Mouse (Mus musculus) mesoderm, embryonic 11.5 days (tissue): ENCODE results near the gene Paxx.

ENCODE experiments used
- DNase-seq: peaks from one replicate; pipeline ENCODE4 v3.0.0-alpha.2; 2012; ENCODE audit warnings: low read depth, low spot score

Gene Paxx

DNA sequence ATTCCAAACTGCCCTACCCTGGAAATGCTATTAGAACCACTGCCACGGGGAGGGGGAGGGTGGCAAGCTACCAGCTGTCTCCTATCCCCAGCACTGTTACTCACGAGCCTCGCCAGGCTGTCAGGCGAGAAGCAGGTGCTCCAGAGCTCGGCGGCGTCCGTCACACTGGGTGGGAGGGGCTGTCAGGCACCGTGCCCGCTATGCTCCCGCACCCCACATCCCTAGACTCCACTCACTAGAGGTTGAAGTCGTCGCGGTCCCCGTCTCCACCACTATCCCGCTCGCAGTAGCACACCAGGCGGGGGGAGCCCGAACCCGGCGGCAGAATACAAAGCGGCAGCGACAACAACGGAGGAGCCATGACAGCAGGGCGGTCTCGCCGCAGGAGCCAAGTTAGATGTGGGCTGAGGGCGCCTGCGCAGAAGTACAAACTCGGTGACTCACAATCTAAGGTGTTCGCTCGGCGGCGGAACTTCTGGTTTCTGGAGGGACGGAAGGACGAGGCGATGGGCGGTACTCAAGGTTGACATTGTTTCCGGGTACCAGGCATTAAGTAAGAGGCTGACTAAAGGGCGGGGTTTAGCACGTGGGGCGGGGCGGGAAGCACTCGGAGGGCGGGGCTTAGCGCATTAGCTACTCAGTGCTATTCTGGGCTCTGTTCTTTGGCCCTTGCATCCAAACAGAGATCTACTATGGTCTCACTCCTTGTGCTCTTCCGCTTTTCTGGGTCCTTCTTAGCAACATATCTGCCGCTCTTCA lies at the start of gene Paxx:
Gene Paxx, minus strand, starts transcription at position 544 of the 759 bp plus-strand sequence.
- peak; percentile 93 for DNase-seq

DNA sequence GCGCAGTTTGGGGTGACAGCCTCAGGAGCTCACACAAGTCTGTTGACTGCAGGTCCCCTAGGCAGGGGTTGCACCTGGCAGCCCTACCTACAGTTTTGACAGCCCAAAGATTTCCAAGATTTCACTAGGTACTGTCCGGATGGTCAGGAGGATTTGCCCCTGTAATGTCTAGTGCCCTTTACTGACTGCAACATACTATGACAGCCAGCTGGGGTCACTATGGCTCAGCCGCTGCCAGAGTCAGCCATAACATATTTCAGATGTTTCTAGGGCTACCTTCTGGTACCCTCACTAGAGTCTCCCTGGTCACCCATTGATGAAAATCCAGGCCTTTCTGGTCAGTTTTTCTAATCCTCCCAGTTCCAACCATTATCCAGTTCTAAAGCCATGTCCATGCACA lies 49.0 kb upstream of the Paxx start:
- no peak for DNase-seq

- DNase-seq: peak; percentile 15
Measured at GRCm38 (mm10) chr2:25506964-25507363, 46.1 kb upstream of the Paxx start.

- no peak for DNase-seq
Measured at GRCm38 (mm10) chr2:25505860-25506259, 45.0 kb upstream of the Paxx start.

DNA sequence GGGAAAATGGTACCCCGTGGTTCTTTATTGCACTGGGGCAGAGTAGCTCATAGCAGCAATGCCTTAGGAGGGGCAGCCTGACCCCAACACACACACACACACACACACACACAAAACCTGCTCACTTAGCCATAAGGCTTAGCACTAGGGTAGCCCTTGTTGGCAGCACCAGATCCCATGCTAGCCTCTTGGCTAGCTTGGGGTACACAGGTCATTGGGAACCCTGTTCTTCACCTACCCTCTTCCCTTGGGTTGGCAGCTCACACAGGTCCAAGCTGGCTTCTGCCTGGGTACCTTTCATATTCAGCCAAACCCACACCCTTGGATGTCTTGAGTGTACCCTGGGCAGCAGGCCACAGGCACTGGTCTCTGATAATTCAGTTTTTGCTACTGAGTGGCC lies 44.1 kb upstream of the Paxx start:
- DNase-seq: no peak

- DNase-seq: no peak
Measured at GRCm38 (mm10) chr2:25504538-25504937, 43.6 kb upstream of the Paxx start.

DNA sequence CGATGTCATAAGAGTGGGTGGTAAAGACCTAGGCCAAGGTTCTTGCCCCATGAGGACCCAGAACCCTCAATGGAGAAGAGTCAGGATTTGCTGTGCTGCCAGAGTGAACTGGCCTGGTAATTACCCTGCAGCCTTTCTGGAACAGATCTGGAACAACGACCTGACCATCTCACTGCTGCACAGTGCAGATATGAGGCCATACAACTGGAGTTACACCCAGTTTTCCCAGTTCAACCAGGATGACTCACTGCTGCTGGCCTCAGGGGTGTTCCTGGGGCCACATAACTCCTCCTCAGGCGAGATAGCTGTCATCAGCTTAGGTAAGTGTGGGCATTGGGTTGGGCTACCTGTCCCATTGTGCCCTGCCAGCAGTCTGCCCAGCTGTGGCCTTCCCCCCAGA lies 41.8 kb upstream of the Paxx start:
- no peak for DNase-seq

- DNase-seq: peak; percentile 22
Measured at GRCm38 (mm10) chr2:25501593-25502486, 40.9 kb upstream of the Paxx start, which contains the start of gene C8g. TSS of gene C8g (minus strand) at chr2:25501719.

GRCm38 (mm10) chr2:25500576-25501405 lies 39.9 kb upstream of the Paxx start, which contains the start of gene Fbxw5:
TSS of gene Fbxw5 (plus strand) at chr2:25500750.
- DNase-seq: peak; percentile 96

GRCm38 (mm10) chr2:25500071-25500575 lies 39.2 kb upstream of the Paxx start:
- DNase-seq: peak; percentile 10

DNA sequence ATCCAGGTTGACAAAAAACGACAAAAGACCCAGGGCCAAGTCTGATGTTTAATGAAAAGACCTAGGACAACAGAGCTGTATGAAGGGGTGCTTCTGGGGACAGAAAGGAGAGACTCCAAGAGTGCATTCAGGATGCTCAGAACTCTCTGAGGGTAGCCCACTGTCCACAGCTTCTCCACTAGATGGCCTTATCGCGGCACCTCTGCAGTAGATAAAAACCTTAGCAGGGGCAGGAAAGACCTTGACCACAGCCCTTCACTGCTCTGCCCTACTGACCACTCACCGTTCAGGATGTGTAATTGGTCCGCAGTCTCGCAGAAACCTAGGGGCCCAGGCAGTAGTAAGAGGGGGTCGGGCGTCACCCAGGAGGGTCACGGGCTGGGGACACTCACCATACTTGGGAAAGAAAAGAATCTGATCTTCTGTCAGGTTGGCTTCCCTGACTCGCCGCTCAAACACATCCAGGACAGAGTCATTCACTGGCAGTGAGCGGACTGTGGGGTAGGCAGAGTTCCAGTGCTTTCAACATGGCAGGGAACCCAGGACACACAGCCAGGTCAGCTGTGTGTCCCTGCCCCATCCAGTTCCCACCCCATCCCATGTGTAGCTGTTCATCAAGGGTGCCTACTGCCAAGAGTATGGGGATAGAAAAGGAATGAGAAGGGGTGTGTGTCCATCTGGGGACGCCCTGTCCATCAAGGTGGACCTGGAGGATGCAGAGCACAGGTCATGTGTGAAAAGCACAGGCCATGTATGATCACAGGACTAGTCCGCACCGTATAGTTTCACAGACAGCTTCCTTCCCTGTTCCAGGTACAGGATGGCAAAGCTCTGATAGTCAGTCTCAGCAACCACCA lies 38.0 kb upstream of the Paxx start:
- DNase-seq: no peak

- DNase-seq: no peak
Measured at GRCm38 (mm10) chr2:25497846-25498575, 37.1 kb upstream of the Paxx start.

- peak; percentile 35 for DNase-seq
Measured at GRCm38 (mm10) chr2:25496462-25496861, 35.6 kb upstream of the Paxx start.

- no peak for DNase-seq
Measured at GRCm38 (mm10) chr2:25493476-25493961, 32.6 kb upstream of the Paxx start, which contains the start of gene Lcn12. TSS of gene Lcn12 (minus strand) at chr2:25493911.

DNA sequence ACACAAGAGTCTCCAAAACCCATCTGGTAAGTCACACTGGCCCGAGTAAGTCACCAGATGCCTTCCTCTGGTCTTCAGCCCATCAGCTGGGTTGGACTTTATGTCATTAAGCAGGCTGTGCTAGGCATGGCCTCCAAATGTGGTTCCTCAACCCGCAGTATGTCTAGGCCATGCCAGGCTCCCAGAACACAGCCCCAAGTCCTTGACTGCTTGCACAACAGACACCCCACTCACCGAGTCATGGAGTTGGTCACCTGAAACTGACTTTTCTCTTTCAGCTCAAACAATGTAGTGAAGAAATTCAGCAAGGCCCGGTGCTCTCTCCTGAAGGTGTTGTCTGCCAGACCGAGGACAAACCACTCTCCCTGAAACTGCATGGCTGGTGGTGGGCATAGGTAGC lies 32.1 kb upstream of the Paxx start:
- DNase-seq: no peak

DNA sequence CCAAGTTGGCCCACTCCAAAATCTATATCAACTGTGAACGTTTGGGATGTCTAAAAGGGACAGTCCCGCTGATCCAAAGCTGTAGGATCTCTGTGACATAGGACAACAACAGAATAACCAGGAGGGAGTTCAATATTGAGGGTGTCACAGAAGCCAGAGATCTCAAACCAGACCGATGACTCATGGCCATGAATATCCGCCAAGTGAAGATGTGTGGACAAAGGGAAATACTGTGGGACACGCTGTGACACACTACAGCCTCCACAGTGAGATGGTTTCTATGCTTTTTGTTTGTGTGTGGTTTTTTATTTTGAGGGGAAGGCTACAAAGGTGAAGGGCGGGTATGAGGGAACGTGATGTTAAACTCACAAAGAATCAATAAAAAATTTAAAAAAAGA lies 27.8 kb upstream of the Paxx start:
- no peak for DNase-seq

DNA sequence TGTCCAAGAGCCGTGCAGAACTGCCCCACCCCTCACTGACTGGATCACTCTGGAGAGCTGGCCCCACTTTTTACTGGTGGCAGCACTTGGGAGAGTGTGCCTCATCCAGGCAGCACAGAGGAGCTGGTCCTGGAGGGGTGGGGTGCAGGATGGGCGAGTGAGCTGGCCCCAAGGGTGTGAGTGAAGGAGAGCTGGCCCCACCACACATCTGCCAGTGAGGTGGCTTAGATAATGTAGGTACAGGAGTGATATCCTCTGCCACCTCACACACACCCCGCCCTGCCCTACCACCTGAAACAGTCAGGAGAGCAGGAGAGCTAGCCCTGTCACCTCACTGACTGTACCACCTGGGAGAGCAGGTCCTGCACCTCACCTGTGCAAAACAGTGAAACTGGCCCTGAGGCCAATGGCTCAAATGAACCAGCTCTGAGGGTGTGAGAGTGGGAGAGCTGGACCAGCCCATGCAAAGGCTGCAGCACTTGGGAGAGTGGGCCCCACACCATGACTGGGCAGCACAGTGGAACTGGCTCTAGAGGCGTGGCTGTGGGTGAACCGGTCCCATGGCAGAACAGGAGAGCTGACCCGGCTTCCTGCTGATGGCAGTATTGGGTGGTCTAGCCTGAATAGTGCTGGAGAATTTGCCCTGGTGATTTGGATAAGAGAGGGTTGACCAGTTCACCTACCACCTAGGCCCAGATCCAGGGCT lies 27.2 kb upstream of the Paxx start:
- no peak for DNase-seq

DNA sequence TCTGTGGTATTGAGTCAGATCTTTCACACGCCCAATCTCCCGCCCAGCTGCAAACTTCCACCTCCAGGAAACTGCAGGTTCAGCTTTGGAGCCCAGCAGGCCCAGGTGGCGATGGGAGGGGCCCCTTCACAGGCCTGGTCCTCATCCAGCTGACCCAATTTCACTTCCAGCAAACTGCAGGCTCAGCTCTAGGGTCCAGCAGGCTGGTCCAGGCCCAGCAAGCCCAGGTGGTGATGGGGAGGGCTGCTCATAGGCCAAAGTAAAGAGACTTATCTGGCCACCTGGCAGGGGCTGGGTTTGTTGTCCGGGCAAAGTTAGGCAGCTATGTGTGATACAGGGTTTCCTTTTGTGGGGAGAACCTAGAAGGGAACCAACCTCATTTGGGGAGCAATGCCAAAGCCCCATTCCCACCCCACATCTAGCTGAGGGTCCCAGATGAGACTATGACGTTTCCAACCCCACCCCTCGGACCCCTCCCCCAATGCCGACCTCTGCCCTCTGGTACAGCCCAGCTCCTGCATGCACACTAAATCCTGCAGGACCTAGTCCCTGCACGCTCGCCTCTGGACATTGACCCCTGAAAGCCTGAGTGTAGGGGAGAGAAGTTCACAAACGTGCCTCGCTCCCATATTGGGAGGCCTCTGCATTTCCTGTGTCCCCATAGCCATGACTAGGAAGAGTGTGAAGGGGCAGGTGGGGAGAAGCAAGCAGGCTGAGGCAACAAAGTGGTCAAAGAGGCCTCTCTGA lies 24.2 kb upstream of the Paxx start:
- no peak for DNase-seq
